Mouse (Mus musculus): Measurements from ENCODE around the gene Smim5. TPM values are rescaled to one million over a fixed set of nuclear protein-coding genes. Genes with fewer than 3 reads are reported as not detected.

Smim5 gene
- polyA plus RNA-seq, 1 experiment: 1.3 TPM

- TF ChIP-seq CTCF (IDR thresholded peaks at IDR 0.05; ENCODE audit: borderline replicate concordance, insufficient read depth, low read depth, low read length): no peak
- no peak for TF ChIP-seq POLR2A (IDR thresholded peaks at IDR 0.05; ENCODE audit: borderline replicate concordance, insufficient read depth, low read length)
- Histone ChIP-seq H3K27me3 (ENCODE audit: control insufficient read depth, insufficient read depth, low read length) (no peaks in the 10 kb centered on the region), H3K4me3 (replicated peaks; ENCODE audit: insufficient read depth, low read depth, low read length) (no peak overlapping the region), H3K4me1 (ENCODE audit: control insufficient read depth, insufficient read depth, low read length) (no peaks in the 10 kb centered on the region), H3K27ac (ENCODE audit: insufficient read depth, low read length) (no peak overlapping the region)
- DNase-seq: no peak
- 84% methylated on average over 5 of the region's 5 CpGs for WGBS
Observed at GRCm38 (mm10) chr11:115918637-115919036, 18.9 kb downstream of the Smim5 start.

GRCm38 (mm10) chr11:115919073-115919472 is 19.3 kb downstream of the Smim5 start:
- H3K27me3 ChIP-seq (ENCODE audit: control insufficient read depth, insufficient read depth, low read length): no peaks in the 10 kb centered on the region
- H3K4me3 ChIP-seq (replicated peaks; ENCODE audit: insufficient read depth, low read depth, low read length): no peak overlapping the region
- DNase-seq: no peak
- TF ChIP-seq CTCF (IDR thresholded peaks at IDR 0.05; ENCODE audit: borderline replicate concordance, insufficient read depth, low read depth, low read length) (no peak), POLR2A (IDR thresholded peaks at IDR 0.05; ENCODE audit: borderline replicate concordance, insufficient read depth, low read length) (no peak)
- H3K27ac ChIP-seq (ENCODE audit: insufficient read depth, low read length): no peak overlapping the region
- no peaks in the 10 kb centered on the region for H3K4me1 ChIP-seq (ENCODE audit: control insufficient read depth, insufficient read depth, low read length)
- 94% methylated on average over 5 of the region's 5 CpGs for WGBS

- H3K27me3 ChIP-seq (ENCODE audit: control insufficient read depth, insufficient read depth, low read length): no peaks in the 10 kb centered on the region
- H3K4me1 ChIP-seq (ENCODE audit: control insufficient read depth, insufficient read depth, low read length): no peaks in the 10 kb centered on the region
- H3K27ac ChIP-seq (ENCODE audit: insufficient read depth, low read length): no peak overlapping the region
- TF ChIP-seq CTCF (IDR thresholded peaks at IDR 0.05; ENCODE audit: borderline replicate concordance, insufficient read depth, low read depth, low read length) (peak; percentile 70), POLR2A (IDR thresholded peaks at IDR 0.05; ENCODE audit: borderline replicate concordance, insufficient read depth, low read length) (no peak)
- H3K4me3 ChIP-seq (replicated peaks; ENCODE audit: insufficient read depth, low read depth, low read length): no peak overlapping the region
- 23% methylated on average over 6 of the region's 6 CpGs for WGBS
- peak; percentile 46 to 64 for DNase-seq
Observed at GRCm38 (mm10) chr11:115920110-115920818, 20.5 kb downstream of the Smim5 start.

GRCm38 (mm10) chr11:115921986-115922385 is 22.2 kb downstream of the Smim5 start:
- WGBS: 87% methylated on average over 1 of the region's 1 CpGs
- no peak overlapping the region for H3K4me3 ChIP-seq (replicated peaks; ENCODE audit: insufficient read depth, low read depth, low read length)
- DNase-seq: no peak
- TF ChIP-seq CTCF (IDR thresholded peaks at IDR 0.05; ENCODE audit: borderline replicate concordance, insufficient read depth, low read depth, low read length) (no peak), POLR2A (IDR thresholded peaks at IDR 0.05; ENCODE audit: borderline replicate concordance, insufficient read depth, low read length) (no peak)
- H3K4me1 ChIP-seq (ENCODE audit: control insufficient read depth, insufficient read depth, low read length): no peaks in the 10 kb centered on the region
- H3K27me3 ChIP-seq (ENCODE audit: control insufficient read depth, insufficient read depth, low read length): no peaks in the 10 kb centered on the region
- H3K27ac ChIP-seq (ENCODE audit: insufficient read depth, low read length): no peak overlapping the region

- TF ChIP-seq CTCF (IDR thresholded peaks at IDR 0.05; ENCODE audit: borderline replicate concordance, insufficient read depth, low read depth, low read length) (no peak), POLR2A (IDR thresholded peaks at IDR 0.05; ENCODE audit: borderline replicate concordance, insufficient read depth, low read length) (no peak)
- 91% methylated on average over 8 of the region's 8 CpGs for WGBS
- H3K27me3 ChIP-seq (ENCODE audit: control insufficient read depth, insufficient read depth, low read length): no peaks in the 10 kb centered on the region
- no peaks in the 10 kb centered on the region for H3K4me1 ChIP-seq (ENCODE audit: control insufficient read depth, insufficient read depth, low read length)
- no peak for DNase-seq
- no peak overlapping the region for H3K4me3 ChIP-seq (replicated peaks; ENCODE audit: insufficient read depth, low read depth, low read length)
- no peak overlapping the region for H3K27ac ChIP-seq (ENCODE audit: insufficient read depth, low read length)
Observed at GRCm38 (mm10) chr11:115929031-115929430, 29.3 kb downstream of the Smim5 start.

GRCm38 (mm10) chr11:115929818-115930217 is 30.1 kb downstream of the Smim5 start:
- H3K27ac ChIP-seq (ENCODE audit: insufficient read depth, low read length): no peak overlapping the region
- no peak for TF ChIP-seq CTCF (IDR thresholded peaks at IDR 0.05; ENCODE audit: borderline replicate concordance, insufficient read depth, low read depth, low read length)
- TF ChIP-seq POLR2A (IDR thresholded peaks at IDR 0.05; ENCODE audit: borderline replicate concordance, insufficient read depth, low read length): no peak
- H3K4me1 ChIP-seq (ENCODE audit: control insufficient read depth, insufficient read depth, low read length): no peaks in the 10 kb centered on the region
- H3K4me3 ChIP-seq (replicated peaks; ENCODE audit: insufficient read depth, low read depth, low read length): no peak overlapping the region
- no peaks in the 10 kb centered on the region for H3K27me3 ChIP-seq (ENCODE audit: control insufficient read depth, insufficient read depth, low read length)
- no peak for DNase-seq
- WGBS: 76% methylated on average over 3 of the region's 3 CpGs

- Histone ChIP-seq H3K27me3 (ENCODE audit: control insufficient read depth, insufficient read depth, low read length) (no peaks in the 10 kb centered on the region), H3K27ac (ENCODE audit: insufficient read depth, low read length) (no peak overlapping the region), H3K4me3 (replicated peaks; ENCODE audit: insufficient read depth, low read depth, low read length) (no peak overlapping the region), H3K4me1 (ENCODE audit: control insufficient read depth, insufficient read depth, low read length) (no peaks in the 10 kb centered on the region)
- no peak for DNase-seq
- TF ChIP-seq POLR2A (IDR thresholded peaks at IDR 0.05; ENCODE audit: borderline replicate concordance, insufficient read depth, low read length) (no peak), CTCF (IDR thresholded peaks at IDR 0.05; ENCODE audit: borderline replicate concordance, insufficient read depth, low read depth, low read length) (no peak)
- WGBS: 53% methylated on average over 3 of the region's 3 CpGs
Observed at GRCm38 (mm10) chr11:115931235-115931634, 31.5 kb downstream of the Smim5 start.

GRCm38 (mm10) chr11:115933108-115933746 is 33.5 kb downstream of the Smim5 start, which contains the start of the genes Sap30bp and Recql5:
Gene Sap30bp, plus strand, starts transcription at chr11:115933282.
Gene Recql5, minus strand, starts transcription at chr11:115933477.
- TF ChIP-seq CTCF (IDR thresholded peaks at IDR 0.05; ENCODE audit: borderline replicate concordance, insufficient read depth, low read depth, low read length): no peak
- TF ChIP-seq POLR2A (IDR thresholded peaks at IDR 0.05; ENCODE audit: borderline replicate concordance, insufficient read depth, low read length): peak; percentile 86; the same call in 1 of the 2 replicates
- DNase-seq: peak; percentile 98
- Histone ChIP-seq H3K4me3 (replicated peaks; ENCODE audit: insufficient read depth, low read depth, low read length) (peak within 1 kb of the TSS; percentile 95), H3K27ac (ENCODE audit: insufficient read depth, low read length) (peak within 1 kb of the TSS; percentile 8; the same call in 1 of the 2 replicates), H3K27me3 (ENCODE audit: control insufficient read depth, insufficient read depth, low read length) (no peaks in the 10 kb centered on the region), H3K4me1 (ENCODE audit: control insufficient read depth, insufficient read depth, low read length) (no peaks in the 10 kb centered on the region)
- under 1% methylated on average over 28 of the region's 28 CpGs for WGBS

Data from cerebellum, adult 2 months (tissue).